Mouse (Mus musculus): ENCODE results near the gene Fgf9.

DNA sequence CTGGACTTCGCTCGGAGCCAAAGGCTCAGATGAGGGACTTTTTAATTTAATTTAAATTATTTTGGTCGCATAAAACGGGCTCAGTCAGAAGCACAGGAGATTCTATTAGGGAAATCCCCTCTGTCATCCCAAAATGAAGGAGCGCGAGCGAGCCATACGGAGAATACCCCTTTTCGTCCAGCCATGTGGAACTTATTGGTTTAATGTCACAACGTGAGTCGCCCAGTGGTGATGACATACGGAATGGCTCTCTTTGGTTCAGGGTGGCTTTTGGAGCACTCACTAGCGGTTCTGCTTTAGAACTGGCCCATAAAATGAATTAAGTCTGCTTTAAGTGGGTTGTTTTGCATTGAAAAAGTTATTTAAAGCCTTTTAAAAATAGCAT is 80.1 kb downstream of the Fgf9 start:
- no peak for TF ChIP-seq EP300 (IDR thresholded peaks at IDR 0.05; ENCODE audit: low read depth in 1 of 2, low read length in 2 of 2)
- no peak for TF ChIP-seq ZMIZ1 (IDR thresholded peaks at IDR 0.05; ENCODE audit: low read depth, low read length)
- no peak for TF ChIP-seq MAFK (IDR thresholded peaks at IDR 0.05; ENCODE audit: borderline replicate concordance, low read depth, low read length)
- TF ChIP-seq E2F4 (IDR thresholded peaks at IDR 0.05; ENCODE audit: borderline replicate concordance, low read depth, low read length) = no peak
- no peak for TF ChIP-seq RCOR1 (IDR thresholded peaks at IDR 0.05; ENCODE audit: low read depth, low read length)
- no peak for TF ChIP-seq CTCF (IDR thresholded peaks at IDR 0.05 in 2 of 3, conservative IDR thresholded peaks at IDR 0.05 in 1 of 3; ENCODE audit: control insufficient read depth in 1 of 3, insufficient read depth in 1 of 3, low read depth in 2 of 3, low read length in 3 of 3, poor library complexity in 1 of 3, severe bottlenecking in 1 of 3)
- TF ChIP-seq MAX (IDR thresholded peaks at IDR 0.05; ENCODE audit: low read length) = no peak

Measured in MEL (cell line).